Mouse (Mus musculus) hindbrain, postnatal 0 days (tissue): ENCODE measurements at regions not wholly inside any gene's neighbourhood (a gene's known extent, or its start where the extent isn't known, plus 50 kb on each side); places are given as distances from the start of the nearest gene placed in this dataset.
A peak's percentile ranks its signal among the peaks of the same experiment; 100 is the strongest.

Experiments used
- ATAC-seq: fragments of 200-750 bp; cut with Nextera tagmentation; 2 replicates; pipeline ENCODE4 v1.8.0; 2017; ENCODE audit warnings: mild to moderate bottlenecking, moderate TSS enrichment, moderate library complexity
- DNase-seq: peaks from one replicate; pipeline ENCODE4 v3.0.0-alpha.2; 2015; ENCODE audit warnings: low spot score
- H3K27ac ChIP-seq: fragments of 300-500 bp; sonication (generic); 2 replicates; pipeline ENCODE4 v1.5.1; 2014; ENCODE audit warnings: mild to moderate bottlenecking
- H3K27me3 ChIP-seq: fragments of 300-500 bp; sonication (generic); 2 replicates; pipeline ENCODE4 v1.6.1; 2014; ENCODE audit warnings: low read length, mixed read lengths; ENCODE audit not compliant: insufficient read depth
- H3K36me3 ChIP-seq: fragments of 300-500 bp; sonication (generic); 2 replicates; pipeline ENCODE4 v1.6.1; 2014; ENCODE audit warnings: low read length, mixed read lengths; ENCODE audit not compliant: insufficient read depth
- H3K4me1 ChIP-seq: fragments of 300-500 bp; sonication (generic); 2 replicates; pipeline ENCODE4 v1.6.1; 2014; ENCODE audit warnings: antibody characterized with exemption, low read length, mixed read lengths; ENCODE audit not compliant: insufficient read depth
- H3K4me2 ChIP-seq: fragments of 300-500 bp; sonication (generic); 2 replicates; pipeline ENCODE4 v1.6.1; 2014; ENCODE audit warnings: low read depth, mild to moderate bottlenecking, low read length, moderate library complexity, mixed read lengths
- H3K4me3 ChIP-seq: fragments of 300-500 bp; sonication (generic); 2 replicates; pipeline ENCODE4 v1.5.1; 2014; ENCODE audit warnings: low read length
- H3K9ac ChIP-seq: fragments of 300-500 bp; sonication (generic); replicated peaks from 2 replicates; pipeline ENCODE4 v1.6.1; 2014; ENCODE audit warnings: mild to moderate bottlenecking, low read length, moderate library complexity, mixed read lengths
- H3K9me3 ChIP-seq: fragments of 300-500 bp; sonication (generic); 2 replicates; pipeline ENCODE4 v1.6.1; 2016; ENCODE audit warnings: low read length, mixed read lengths
- CTCF ChIP-seq: IDR thresholded peaks from 2 replicates; pipeline ENCODE4 v1.5.1; 2016; ENCODE audit warnings: antibody characterized with exemption, control low read depth, low read depth
- WGBS: fragments of 180-500 bp; shearing (Covaris S2); extraction: QIAGEN DNeasy Blood & Tissue Kit; methylation state at CpG from one replicate; pipeline ENCODE4 v1.1.7; 2014; 5-methylcytosine and 5-hydroxymethylcytosine counted together

DNA sequence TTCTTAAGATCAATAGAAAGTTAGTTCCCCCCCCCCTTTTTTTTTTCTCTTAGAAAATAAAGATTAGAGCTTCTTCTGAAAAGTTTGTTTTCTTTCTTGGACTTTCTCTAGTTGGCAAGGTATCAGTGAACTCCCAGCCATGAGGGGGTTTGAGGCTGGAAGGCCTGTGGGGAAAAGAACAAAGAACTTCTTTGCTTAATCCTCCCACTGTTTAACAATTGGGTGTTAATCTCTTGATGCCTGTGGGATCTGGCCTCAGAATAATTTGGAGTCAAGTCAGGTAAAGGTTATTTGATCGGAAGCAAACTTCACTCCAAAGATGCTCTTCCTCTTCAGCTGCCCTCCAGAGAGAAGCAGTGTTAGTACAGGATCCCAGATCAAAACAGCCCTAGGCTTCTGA is 84.8 kb downstream of the Alg10b start:
- WGBS = 28% methylated on average over 1 of the region's 1 CpGs
- Histone ChIP-seq H3K4me1 (no peaks in the 10 kb centered on the region), H3K4me3 (no peak overlapping the region), H3K9ac (no peak overlapping the region), H3K27me3 (no peaks in the 10 kb centered on the region), H3K36me3 (no peaks in the 10 kb centered on the region), H3K9me3 (no peaks in the 10 kb centered on the region), H3K27ac (no peak overlapping the region), H3K4me2 (no peak overlapping the region)
- DNase-seq (no peak), ATAC-seq (no peak)
- TF ChIP-seq CTCF = no peak

DNA sequence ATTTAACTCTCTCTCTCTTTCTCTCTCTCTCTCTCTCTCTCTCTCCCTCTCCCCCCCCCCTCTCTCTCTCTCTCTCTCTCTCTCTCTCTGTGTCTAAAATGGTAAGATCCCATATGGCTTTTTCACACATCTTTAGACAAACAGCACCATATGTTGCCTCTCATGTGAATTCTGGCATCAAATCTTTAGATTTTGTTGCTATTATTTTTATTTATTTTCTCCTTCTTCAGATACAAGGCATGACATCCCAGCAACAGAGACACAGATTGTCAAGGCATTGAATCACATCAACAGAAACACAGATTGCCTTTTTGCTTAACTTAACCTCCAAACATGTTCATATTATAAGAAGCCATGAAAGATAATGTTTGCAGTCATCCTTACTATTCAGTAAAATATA is 85.6 kb downstream of the Alg10b start:
- no peak overlapping the region for H3K4me2 ChIP-seq
- H3K4me1 ChIP-seq = no peaks in the 10 kb centered on the region
- TF ChIP-seq CTCF = no peak
- DNase-seq (no peak), ATAC-seq (no peak)
- H3K27me3 ChIP-seq = no peaks in the 10 kb centered on the region
- H3K27ac ChIP-seq = no peak overlapping the region
- no peaks in the 10 kb centered on the region for H3K9me3 ChIP-seq
- H3K9ac ChIP-seq = no peak overlapping the region
- no peak overlapping the region for H3K4me3 ChIP-seq
- no peaks in the 10 kb centered on the region for H3K36me3 ChIP-seq

DNA sequence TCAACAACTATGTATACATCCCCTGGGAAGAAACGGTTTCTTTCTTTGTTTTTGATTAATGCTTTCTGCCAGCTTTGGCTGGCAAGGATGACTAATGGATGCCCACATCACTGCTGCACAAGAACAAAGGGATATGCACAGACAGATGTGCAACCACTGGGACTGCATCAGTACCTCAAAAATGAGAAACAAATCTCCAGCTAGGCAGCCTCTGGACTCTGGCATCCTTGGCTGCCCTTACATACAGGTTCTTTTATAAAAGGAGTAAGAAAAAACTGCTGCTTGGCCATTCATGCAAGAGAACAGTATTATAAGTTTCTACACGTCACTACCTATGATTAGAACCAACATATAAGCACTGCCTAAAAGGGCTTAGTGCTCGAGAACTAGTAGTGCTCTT is 97.7 kb downstream of the Alg10b start:
- no peak for DNase-seq
- Histone ChIP-seq H3K36me3 (no peaks in the 10 kb centered on the region), H3K4me2 (no peak overlapping the region), H3K4me3 (no peak overlapping the region), H3K9ac (no peak overlapping the region), H3K27ac (no peak overlapping the region), H3K27me3 (no peaks in the 10 kb centered on the region), H3K9me3 (no peaks in the 10 kb centered on the region), H3K4me1 (no peaks in the 10 kb centered on the region)
- no peak for TF ChIP-seq CTCF
- 31% methylated on average over 3 of the region's 3 CpGs for WGBS
- no peak for ATAC-seq

DNA sequence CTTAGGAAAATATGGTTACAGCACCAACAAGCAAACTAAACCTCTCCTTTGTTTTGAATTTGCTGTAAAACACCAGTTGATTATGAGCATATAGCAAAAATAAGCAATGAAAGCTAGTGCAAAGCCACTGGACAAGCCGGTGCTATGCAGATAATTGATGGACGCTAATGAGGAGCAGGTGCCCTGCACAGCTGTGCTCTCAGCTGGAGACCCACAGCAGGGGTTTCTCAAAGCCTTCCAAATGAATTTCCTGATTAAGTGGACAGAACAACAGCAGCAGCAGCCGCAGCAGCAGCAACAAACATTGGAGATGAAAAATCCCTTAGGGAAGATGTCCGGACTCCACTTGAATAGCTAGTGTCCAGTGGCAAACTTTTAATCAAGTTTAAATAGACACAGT is 109.2 kb downstream of the Alg10b start:
- peak; percentile 55 for DNase-seq
- H3K4me1 ChIP-seq = no peaks in the 10 kb centered on the region
- no peak for ATAC-seq
- TF ChIP-seq CTCF = no peak
- H3K9me3 ChIP-seq = no peaks in the 10 kb centered on the region
- no peaks in the 10 kb centered on the region for H3K27me3 ChIP-seq
- H3K9ac ChIP-seq = no peak overlapping the region
- H3K4me2 ChIP-seq = no peak overlapping the region
- no peaks in the 10 kb centered on the region for H3K36me3 ChIP-seq
- no peak overlapping the region for H3K4me3 ChIP-seq
- H3K27ac ChIP-seq = no peak overlapping the region
- WGBS = 7% methylated on average over 4 of the region's 4 CpGs

DNA sequence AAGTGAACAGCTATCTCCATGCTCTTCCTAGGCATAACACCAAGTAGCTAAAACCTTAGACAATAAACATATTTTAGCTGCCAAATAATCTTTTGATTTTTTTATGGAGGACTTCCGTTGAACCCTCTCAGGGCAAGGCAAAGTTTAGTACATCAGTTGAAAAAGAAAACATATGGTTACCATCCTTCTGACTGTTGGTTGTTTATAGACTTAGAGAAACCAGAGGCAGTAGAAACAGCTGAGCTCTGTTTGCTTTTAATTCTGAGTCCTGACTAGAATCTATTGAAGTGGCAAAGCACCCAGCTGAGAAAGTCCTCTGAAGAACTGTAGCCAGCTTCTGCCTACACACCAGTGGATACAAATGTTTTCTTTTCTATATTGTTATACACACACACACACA is 109.7 kb downstream of the Alg10b start:
- ATAC-seq (no peak), DNase-seq (peak; percentile 24)
- no peak overlapping the region for H3K9ac ChIP-seq
- 44% methylated on average over 1 of the region's 1 CpGs for WGBS
- H3K4me2 ChIP-seq = no peak overlapping the region
- H3K27ac ChIP-seq = no peak overlapping the region
- H3K9me3 ChIP-seq = no peaks in the 10 kb centered on the region
- no peaks in the 10 kb centered on the region for H3K27me3 ChIP-seq
- no peaks in the 10 kb centered on the region for H3K4me1 ChIP-seq
- no peak for TF ChIP-seq CTCF
- no peak overlapping the region for H3K4me3 ChIP-seq
- no peaks in the 10 kb centered on the region for H3K36me3 ChIP-seq

DNA sequence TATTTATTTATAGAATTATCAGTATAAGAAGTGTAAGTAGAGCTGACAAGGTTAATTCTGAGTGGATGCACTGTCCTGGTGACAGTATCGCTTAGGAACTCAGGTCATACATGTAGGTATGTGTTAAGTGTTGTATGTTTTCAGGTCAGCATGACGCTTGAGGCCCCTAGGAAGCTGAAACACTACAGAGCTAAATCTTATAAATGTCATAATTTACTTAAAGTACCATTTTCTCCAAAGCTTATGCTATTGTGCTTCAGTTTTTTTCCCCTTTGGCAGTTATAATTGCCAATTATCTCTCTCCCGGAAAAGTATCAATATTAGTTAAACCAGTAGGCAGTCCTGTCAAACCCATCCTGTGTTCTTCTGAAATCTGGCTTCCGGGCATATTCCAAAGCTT is 110.3 kb downstream of the Alg10b start:
- H3K27ac ChIP-seq = no peak overlapping the region
- 71% methylated on average over 4 of the region's 4 CpGs for WGBS
- no peak overlapping the region for H3K9ac ChIP-seq
- no peaks in the 10 kb centered on the region for H3K4me1 ChIP-seq
- no peak overlapping the region for H3K4me3 ChIP-seq
- H3K27me3 ChIP-seq = no peaks in the 10 kb centered on the region
- no peaks in the 10 kb centered on the region for H3K9me3 ChIP-seq
- no peak for ATAC-seq
- no peak for DNase-seq
- no peak overlapping the region for H3K4me2 ChIP-seq
- no peak for TF ChIP-seq CTCF
- no peaks in the 10 kb centered on the region for H3K36me3 ChIP-seq

DNA sequence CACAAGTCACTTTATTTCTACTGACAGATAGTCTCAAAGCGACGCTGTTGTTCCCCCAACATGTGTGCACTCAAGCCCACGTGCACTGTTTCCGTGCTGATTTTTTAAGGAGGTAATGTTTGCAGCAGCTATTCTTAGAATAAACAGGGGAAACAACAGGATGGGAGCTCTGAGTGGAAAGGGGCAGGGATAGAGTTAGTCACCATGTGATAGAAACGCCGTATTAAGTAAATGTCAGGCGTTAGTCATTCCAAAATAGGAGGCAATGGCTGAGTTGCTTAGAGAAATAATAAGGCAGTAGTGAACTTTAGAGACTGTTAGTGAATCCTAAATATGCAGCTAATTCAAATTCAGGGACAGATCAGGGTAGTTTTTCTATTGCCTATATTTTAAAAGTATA is 111.4 kb downstream of the Alg10b start:
- ATAC-seq = no peak
- Histone ChIP-seq H3K4me2 (no peak overlapping the region), H3K4me3 (no peak overlapping the region), H3K27ac (no peak overlapping the region), H3K36me3 (no peaks in the 10 kb centered on the region), H3K9me3 (no peaks in the 10 kb centered on the region), H3K27me3 (no peaks in the 10 kb centered on the region), H3K4me1 (no peaks in the 10 kb centered on the region), H3K9ac (no peak overlapping the region)
- no peak for DNase-seq
- TF ChIP-seq CTCF = no peak
- 56% methylated on average over 7 of the region's 7 CpGs for WGBS
